ENCODE assay signal across 9 mouse cellular contexts in genomic region chr12:56459508-56460119, GRCm38 (mm10).
DNase-seq lines count a peak whose midpoint lies in the region; ATAC-seq and TF ChIP-seq lines count a peak whose summit lies in the region.
"Had no signal": no experiment of that assay in that cellular context is flagged by ENCODE, and none has a peak within 500 bp of the region (broad histone marks: within the 10 kb centered on the region; RNA-seq: fewer than 3 reads in every experiment).

No protein-coding gene starts in this region.

- no peak overlapping the region for H3K9ac ChIP-seq in lung, embryonic 14.5 days
- no peak overlapping the region for H3K9ac ChIP-seq in forebrain, embryonic 12.5 days
- H3K9ac ChIP-seq in limb, embryonic 12.5 days (replicated peaks): no peak overlapping the region
- H3K9ac ChIP-seq in stomach, embryonic 16.5 days (ENCODE audit: low read length): no peak overlapping the region

- 0 out of 2 replicates have a peak overlapping the region, but pooled peaks have one; percentile 12 for H3K4me2 ChIP-seq in lung, embryonic 14.5 days
- H3K4me2 ChIP-seq in forebrain, embryonic 12.5 days: peak overlapping the region; percentile 24
- peak overlapping the region; percentile 50 for H3K4me2 ChIP-seq in limb, embryonic 12.5 days
- H3K4me2 ChIP-seq in stomach, embryonic 16.5 days (ENCODE audit: low read depth, low read length): no peak overlapping the region

- TF ChIP-seq CTCF in lung, embryonic 14.5 days (IDR thresholded peaks at IDR 0.05; ENCODE audit: low read depth): no peak

- DNase-seq in lung, embryonic 14.5 days: no peak
- no peak for DNase-seq in lung, postnatal 4 days
- no peak for DNase-seq in cerebellum, adult 9-10 months
- no peak for DNase-seq in right cerebral cortex, postnatal 10 days (ENCODE audit: low spot score in 2 of 2)
- no peak for DNase-seq in MN1 (ENCODE audit: low spot score)

- 11% methylated on average over 10 of the region's 10 CpGs for whole genome bisulfite sequencing in lung, embryonic 14.5 days
- under 1% methylated on average over 10 of the region's 10 CpGs for WGBS in forebrain, embryonic 12.5 days
- WGBS in limb, embryonic 12.5 days: 5% methylated on average over 10 of the region's 10 CpGs
- WGBS in stomach, embryonic 16.5 days: 11% methylated on average over 10 of the region's 10 CpGs

- no peaks in the 10 kb centered on the region for H3K27me3 ChIP-seq in lung, embryonic 14.5 days (ENCODE audit: insufficient read depth, low read length)
- peaks cover 82% of the 10 kb centered on the region for H3K27me3 ChIP-seq in forebrain, embryonic 12.5 days
- peaks cover 44% of the 10 kb centered on the region for H3K27me3 ChIP-seq in limb, embryonic 12.5 days
- no peaks in the 10 kb centered on the region for H3K27me3 ChIP-seq in stomach, embryonic 16.5 days (ENCODE audit: control insufficient read depth, insufficient read depth, low read length)

- no peaks in the 10 kb centered on the region for H3K36me3 ChIP-seq in lung, embryonic 14.5 days (ENCODE audit: insufficient read depth)
- H3K36me3 ChIP-seq in forebrain, embryonic 12.5 days (replicated peaks): no peaks in the 10 kb centered on the region
- no peaks in the 10 kb centered on the region for H3K36me3 ChIP-seq in limb, embryonic 12.5 days
- no peaks in the 10 kb centered on the region for H3K36me3 ChIP-seq in stomach, embryonic 16.5 days (ENCODE audit: control insufficient read depth, insufficient read depth, low read length)

- no peaks in the 10 kb centered on the region; the same call in 1 of the 2 replicates for H3K4me1 ChIP-seq in lung, embryonic 14.5 days (ENCODE audit: insufficient read depth)
- peaks cover 25% of the 10 kb centered on the region for H3K4me1 ChIP-seq in forebrain, embryonic 12.5 days
- H3K4me1 ChIP-seq in limb, embryonic 12.5 days (replicated peaks): peaks cover 11% of the 10 kb centered on the region
- no peaks in the 10 kb centered on the region for H3K4me1 ChIP-seq in stomach, embryonic 16.5 days (ENCODE audit: control insufficient read depth, insufficient read depth, low read length)

- no peaks in the 10 kb centered on the region for H3K9me3 ChIP-seq in lung, embryonic 14.5 days (ENCODE audit: low read depth, low read length)
- no peaks in the 10 kb centered on the region for H3K9me3 ChIP-seq in forebrain, embryonic 12.5 days
- no peaks in the 10 kb centered on the region for H3K9me3 ChIP-seq in limb, embryonic 12.5 days
- H3K9me3 ChIP-seq in stomach, embryonic 16.5 days (replicated peaks; ENCODE audit: control insufficient read depth, low read length): no peaks in the 10 kb centered on the region

- H3K27ac ChIP-seq in lung, embryonic 14.5 days (ENCODE audit: low read depth): no peak overlapping the region
- peak overlapping the region; percentile 70 for H3K27ac ChIP-seq in forebrain, embryonic 12.5 days
- no peak overlapping the region for H3K27ac ChIP-seq in limb, embryonic 12.5 days
- no peak overlapping the region for H3K27ac ChIP-seq in stomach, embryonic 16.5 days (ENCODE audit: low read length)

- ATAC-seq in lung, embryonic 14.5 days (ENCODE audit: insufficient read depth): no peak
- peak; percentile 34; the same call in 1 of the 2 replicates for ATAC-seq in forebrain, embryonic 12.5 days (ENCODE audit: low FRiP score)
- no peak for ATAC-seq in limb, embryonic 12.5 days (ENCODE audit: insufficient number of reproducible peaks, insufficient read depth, low FRiP score, low TSS enrichment, low read depth)
- ATAC-seq in stomach, embryonic 16.5 days (ENCODE audit: insufficient read depth, low FRiP score): no peak
- ATAC-seq: activated CD4-positive, CD25-positive, alpha-beta regulatory T cell, adult 4 months had no signal

- no peak overlapping the region for H3K4me3 ChIP-seq in lung, embryonic 14.5 days (ENCODE audit: low read depth, low read length)
- no peak overlapping the region for H3K4me3 ChIP-seq in forebrain, embryonic 12.5 days (replicated peaks)
- H3K4me3 ChIP-seq in limb, embryonic 12.5 days (replicated peaks): 0 out of 2 replicates have a peak overlapping the region, but pooled peaks have one; percentile 3
- 0 out of 2 replicates have a peak overlapping the region, but pooled peaks have one; percentile 2 for H3K4me3 ChIP-seq in stomach, embryonic 16.5 days (replicated peaks; ENCODE audit: low read length)

Comparison
In these comparisons a context has a peak if more than half of its experiments do, and no peak if none do; other contexts are left out.
1. H3K4me3 ChIP-seq: peak in limb, embryonic 12.5 days (single experiment) and stomach, embryonic 16.5 days (single experiment); none in lung, embryonic 14.5 days (single experiment) and forebrain, embryonic 12.5 days (single experiment).